Mouse (Mus musculus): ENCODE measurements around the gene Tnks1bp1. TPM values are rescaled to one million over a fixed set of nuclear protein-coding genes. Genes with fewer than 3 reads are reported as not detected.
A peak's percentile ranks its signal among the peaks of the same experiment; 100 is the strongest.

Tnks1bp1 gene
- total and polyA plus RNA-seq, 3 experiments, result 40.7 to 59.1 (median 56.9) TPM

DNA sequence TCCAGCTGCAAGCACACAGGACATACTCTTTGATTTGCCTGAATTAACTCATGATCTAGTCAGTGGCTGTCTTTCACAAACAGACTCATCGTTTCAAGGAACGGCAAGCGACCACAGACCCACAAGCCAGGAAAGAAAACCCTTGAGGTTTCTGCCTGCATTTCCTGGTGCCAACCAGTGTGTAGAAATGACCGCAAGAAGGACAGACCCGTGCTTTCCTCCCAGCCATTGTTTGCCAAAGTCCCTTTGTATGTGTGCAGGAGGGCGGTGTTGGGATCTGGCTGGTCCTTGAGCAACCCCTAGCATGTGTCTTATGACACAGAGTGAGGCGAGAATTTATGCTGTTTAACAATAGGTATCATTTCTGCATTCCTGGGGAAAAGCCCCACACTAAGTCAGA is 13.7 kb upstream of the Tnks1bp1 start:
- WGBS, result 65% methylated on average over 7 of the region's 7 CpGs
- Histone ChIP-seq H3K79me2 (replicated peaks; ENCODE audit: control insufficient read depth, insufficient read depth, low read length) (no peaks in the 10 kb centered on the region), H3K27me3 (ENCODE audit: control insufficient read depth, insufficient read depth, low read length) (no peaks in the 10 kb centered on the region), H3K27ac (no peak overlapping the region), H3K4me1 (ENCODE audit: control insufficient read depth, insufficient read depth, low read length) (peaks cover 5% of the 10 kb centered on the region), H3K9ac (ENCODE audit: low read depth, low read length) (no peak overlapping the region), H3K4me3 (no peak overlapping the region), H3K36me3 (ENCODE audit: control insufficient read depth, insufficient read depth, low read length) (no peaks in the 10 kb centered on the region; the same call in 1 of the 2 replicates)
- no peak for DNase-seq
- TF ChIP-seq EP300 (IDR thresholded peaks at IDR 0.05; ENCODE audit: insufficient read depth, low read depth, low read length) (no peak), POLR2A (IDR thresholded peaks at IDR 0.05; ENCODE audit: insufficient read depth, low read depth, low read length) (no peak), CTCF (IDR thresholded peaks at IDR 0.05) (no peak)
- intact Hi-C loops (cut with DNase I), result no loop called here

DNA sequence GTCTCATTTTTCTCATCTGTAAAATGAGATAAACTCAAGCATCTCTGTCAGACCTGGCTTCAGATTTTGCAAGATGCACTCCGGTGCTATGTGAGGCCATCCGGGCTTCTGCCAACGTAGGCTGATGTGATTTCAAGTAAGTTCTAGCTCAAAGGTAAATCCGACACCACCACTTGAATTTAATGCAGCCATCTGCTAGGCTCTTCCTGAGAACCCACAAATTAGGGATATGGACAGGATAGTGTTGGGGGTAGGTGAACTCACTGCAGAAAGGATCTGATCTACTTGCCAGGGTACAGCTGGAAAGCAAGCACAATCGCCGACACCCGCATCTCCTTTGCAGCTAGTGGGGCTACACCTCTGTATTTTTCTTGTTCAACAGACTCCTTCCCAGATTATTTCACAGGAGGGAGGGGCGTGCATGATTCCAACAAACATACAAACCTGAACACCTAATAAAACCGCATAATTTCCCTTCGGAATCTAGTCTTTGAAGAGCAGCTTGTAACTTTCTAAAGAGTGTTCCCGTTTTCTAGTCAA is 11.2 kb upstream of the Tnks1bp1 start:
- H3K4me3 ChIP-seq, result peak overlapping the region; percentile 99
- H3K27ac ChIP-seq, result peak overlapping the region; percentile 91
- TF ChIP-seq EP300 (IDR thresholded peaks at IDR 0.05; ENCODE audit: insufficient read depth, low read depth, low read length) (no peak), CTCF (IDR thresholded peaks at IDR 0.05) (no peak), POLR2A (IDR thresholded peaks at IDR 0.05; ENCODE audit: insufficient read depth, low read depth, low read length) (no peak)
- no peaks in the 10 kb centered on the region for H3K79me2 ChIP-seq (replicated peaks; ENCODE audit: control insufficient read depth, insufficient read depth, low read length)
- peak overlapping the region; percentile 39 for H3K9ac ChIP-seq (ENCODE audit: low read depth, low read length)
- H3K4me1 ChIP-seq (ENCODE audit: control insufficient read depth, insufficient read depth, low read length), result peaks cover 5% of the 10 kb centered on the region
- DNase-seq, result no peak
- intact Hi-C loops (cut with DNase I), result loop anchor here (1.0 to 5.0 kb wide), 2 partner anchors 11 to 309 kb away; partner anchors contain the start of gene Clp1
- no peaks in the 10 kb centered on the region for H3K27me3 ChIP-seq (ENCODE audit: control insufficient read depth, insufficient read depth, low read length)
- WGBS, result 9% methylated on average over 11 of the region's 11 CpGs
- H3K36me3 ChIP-seq (ENCODE audit: control insufficient read depth, insufficient read depth, low read length), result no peaks in the 10 kb centered on the region; the same call in 1 of the 2 replicates

DNA sequence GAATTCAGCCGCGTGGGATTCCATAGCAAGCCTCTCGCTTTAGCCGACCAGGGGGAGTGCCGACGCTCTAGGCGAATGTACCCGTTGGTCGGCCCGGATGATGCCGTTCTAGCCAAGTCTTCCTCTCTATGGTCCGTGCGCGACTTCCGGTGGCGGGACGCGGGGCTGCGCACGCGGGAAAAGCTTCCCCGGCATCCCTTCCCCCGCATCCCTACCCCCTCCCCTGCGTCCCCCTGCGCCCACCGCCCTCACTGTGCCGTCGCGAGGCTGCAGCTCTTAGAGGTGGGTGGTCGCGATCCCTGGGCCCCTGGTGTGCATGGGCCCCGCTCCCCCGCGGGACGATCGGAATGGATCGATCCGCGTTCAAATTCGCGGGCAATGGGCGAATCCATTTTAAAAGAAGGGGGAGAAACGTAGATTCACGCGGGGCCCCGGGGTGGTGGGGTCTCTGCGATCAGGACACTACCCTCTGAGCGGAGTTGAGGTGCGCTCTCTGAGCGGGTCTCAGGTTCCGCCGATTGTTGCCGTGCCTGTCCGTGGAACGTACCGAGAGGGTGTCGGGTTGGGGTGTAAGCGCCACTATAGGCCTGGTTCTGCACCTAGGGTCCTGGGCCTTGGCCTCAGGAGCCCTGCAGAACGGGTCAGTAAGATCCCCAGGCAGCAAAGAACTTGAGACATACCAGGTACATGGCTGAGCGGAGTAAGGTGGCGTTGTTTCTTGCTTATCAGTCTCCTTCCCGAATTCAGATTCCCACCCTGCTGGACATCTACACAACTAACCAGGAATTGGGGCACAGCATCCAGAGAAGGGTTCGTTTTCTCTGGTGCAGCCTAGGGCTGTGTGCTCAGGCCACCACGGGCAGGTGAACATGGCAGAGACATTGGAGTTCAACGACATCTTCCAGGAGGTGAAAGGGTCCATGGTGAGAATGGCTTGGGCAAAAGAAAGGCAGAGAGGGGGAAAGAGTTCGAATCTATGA is 10.5 kb upstream of the Tnks1bp1 start, which contains the start of the genes Ssrp1 and P2rx3:
Gene Ssrp1 (plus strand): TSS at position 188 of the 980 bp plus-strand sequence.
Gene P2rx3 (minus strand): TSS at position 416 of the 980 bp plus-strand sequence.
- TF ChIP-seq EP300 (IDR thresholded peaks at IDR 0.05; ENCODE audit: insufficient read depth, low read depth, low read length), result peak; percentile 64; the same call in 1 of the 2 replicates
- peak; percentile 75 for TF ChIP-seq POLR2A (IDR thresholded peaks at IDR 0.05; ENCODE audit: insufficient read depth, low read depth, low read length)
- peak; percentile 28 for TF ChIP-seq CTCF (IDR thresholded peaks at IDR 0.05)
- no peaks in the 10 kb centered on the region for H3K27me3 ChIP-seq (ENCODE audit: control insufficient read depth, insufficient read depth, low read length)
- no peaks in the 10 kb centered on the region for H3K79me2 ChIP-seq (replicated peaks; ENCODE audit: control insufficient read depth, insufficient read depth, low read length)
- no peaks in the 10 kb centered on the region; the same call in 1 of the 2 replicates for H3K36me3 ChIP-seq (ENCODE audit: control insufficient read depth, insufficient read depth, low read length)
- WGBS, result 1% methylated on average over 66 of the region's 66 CpGs
- H3K27ac ChIP-seq, result peak within 1 kb of the TSS; percentile 91
- peak within 1 kb of the TSS; percentile 99 for H3K4me3 ChIP-seq
- DNase-seq, result peak; percentile 92 to 93
- intact Hi-C loops (cut with DNase I), result loop anchor here (1.0 to 5.0 kb wide), 2 partner anchors 10 to 310 kb away; partner anchors contain the start of gene Clp1
- H3K4me1 ChIP-seq (ENCODE audit: control insufficient read depth, insufficient read depth, low read length), result peaks cover 5% of the 10 kb centered on the region
- peak within 1 kb of the TSS; percentile 90 for H3K9ac ChIP-seq (ENCODE audit: low read depth, low read length)

DNA sequence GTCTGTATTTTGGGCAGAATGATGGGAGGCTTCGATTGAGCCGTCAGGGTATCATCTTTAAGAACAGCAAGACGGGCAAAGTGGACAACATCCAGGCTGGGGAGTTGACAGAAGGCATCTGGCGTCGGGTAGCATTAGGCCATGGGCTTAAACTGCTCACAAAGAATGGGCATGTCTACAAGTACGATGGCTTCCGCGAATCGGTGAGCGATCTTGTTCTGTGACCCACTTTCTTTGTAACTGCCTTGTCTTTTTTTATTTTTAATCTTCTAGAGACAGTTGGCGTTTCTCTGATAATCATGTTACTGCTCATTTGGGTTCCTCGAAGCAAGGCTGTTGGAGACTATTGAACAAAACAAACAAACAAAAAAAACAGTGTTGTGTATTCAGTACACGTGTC is 9.5 kb upstream of the Tnks1bp1 start:
- Histone ChIP-seq H3K9ac (ENCODE audit: low read depth, low read length) (no peak overlapping the region), H3K27me3 (ENCODE audit: control insufficient read depth, insufficient read depth, low read length) (no peaks in the 10 kb centered on the region), H3K36me3 (ENCODE audit: control insufficient read depth, insufficient read depth, low read length) (no peaks in the 10 kb centered on the region; the same call in 1 of the 2 replicates), H3K27ac (no peak overlapping the region), H3K4me1 (ENCODE audit: control insufficient read depth, insufficient read depth, low read length) (peaks cover 5% of the 10 kb centered on the region), H3K4me3 (no peak overlapping the region), H3K79me2 (replicated peaks; ENCODE audit: control insufficient read depth, insufficient read depth, low read length) (no peaks in the 10 kb centered on the region)
- intact Hi-C loops (cut with DNase I), result loop anchor here (5.0 kb wide), 1 partner anchor 311 kb away; the partner anchor contains the start of gene Clp1
- 81% methylated on average over 13 of the region's 13 CpGs for WGBS
- DNase-seq, result no peak
- TF ChIP-seq CTCF (IDR thresholded peaks at IDR 0.05) (no peak), EP300 (IDR thresholded peaks at IDR 0.05; ENCODE audit: insufficient read depth, low read depth, low read length) (no peak), POLR2A (IDR thresholded peaks at IDR 0.05; ENCODE audit: insufficient read depth, low read depth, low read length) (no peak)

GRCm38 (mm10) chr2:85043623-85044022 is 4.2 kb upstream of the Tnks1bp1 start:
- H3K4me3 ChIP-seq, result no peak overlapping the region
- no peaks in the 10 kb centered on the region for H3K27me3 ChIP-seq (ENCODE audit: control insufficient read depth, insufficient read depth, low read length)
- DNase-seq, result no peak
- H3K79me2 ChIP-seq (replicated peaks; ENCODE audit: control insufficient read depth, insufficient read depth, low read length), result no peaks in the 10 kb centered on the region
- H3K36me3 ChIP-seq (ENCODE audit: control insufficient read depth, insufficient read depth, low read length), result peaks cover 6% of the 10 kb centered on the region
- intact Hi-C loops (cut with DNase I), result no loop called here
- no peak overlapping the region for H3K9ac ChIP-seq (ENCODE audit: low read depth, low read length)
- no peak overlapping the region for H3K27ac ChIP-seq
- TF ChIP-seq CTCF (IDR thresholded peaks at IDR 0.05), result no peak
- no peak for TF ChIP-seq EP300 (IDR thresholded peaks at IDR 0.05; ENCODE audit: insufficient read depth, low read depth, low read length)
- no peak for TF ChIP-seq POLR2A (IDR thresholded peaks at IDR 0.05; ENCODE audit: insufficient read depth, low read depth, low read length)
- WGBS, result 89% methylated on average over 7 of the region's 7 CpGs
- H3K4me1 ChIP-seq (ENCODE audit: control insufficient read depth, insufficient read depth, low read length), result peaks cover 3% of the 10 kb centered on the region
